Mouse (Mus musculus) adrenal gland, adult (tissue): Measurements from ENCODE around the gene Ift27.
A peak's percentile ranks its signal among the peaks of the same experiment; 100 is the strongest.

Source experiments
- DNase-seq, 2 experiments: peaks; one replicate each; pipeline ENCODE4 v3.0.0; 2022 to 2023; ENCODE audit warnings: low spot score in 1 of 2; ENCODE audit not compliant: inconsistent age in 2 of 2

Ift27 gene

GRCm38 (mm10) chr15:78173972-78174886, at the start of gene Ift27:
Gene Ift27 (minus strand): TSS chr15:78174107.
- DNase-seq, result peak; percentile 99

GRCm38 (mm10) chr15:78215269-78215668, 41.4 kb upstream of the Ift27 start:
- no peak for DNase-seq

- no peak for DNase-seq
Measured at GRCm38 (mm10) chr15:78211367-78211766, 37.5 kb upstream of the Ift27 start.

GRCm38 (mm10) chr15:78210203-78210602, 36.3 kb upstream of the Ift27 start:
- no peak for DNase-seq

- no peak for DNase-seq
Measured at GRCm38 (mm10) chr15:78206312-78206711, 32.4 kb upstream of the Ift27 start, which contains the start of gene Pvalb. Gene Pvalb (minus strand): TSS chr15:78206400.

GRCm38 (mm10) chr15:78205192-78205591, 31.3 kb upstream of the Ift27 start:
- DNase-seq, result peak in 1 of 2 experiments; percentile 57

GRCm38 (mm10) chr15:78204053-78204847, 30.3 kb upstream of the Ift27 start:
- DNase-seq, result peak; percentile 32 to 67

GRCm38 (mm10) chr15:78195096-78195880, 21.4 kb upstream of the Ift27 start:
- no peak for DNase-seq

GRCm38 (mm10) chr15:78194320-78194719, 20.4 kb upstream of the Ift27 start:
- DNase-seq, result no peak

- DNase-seq, result no peak
Measured at GRCm38 (mm10) chr15:78189636-78190035, 15.7 kb upstream of the Ift27 start.

GRCm38 (mm10) chr15:78188546-78188945, 14.6 kb upstream of the Ift27 start:
- DNase-seq, result no peak

- DNase-seq, result peak; percentile 27 to 65
Measured at GRCm38 (mm10) chr15:78186906-78187305, 13.0 kb upstream of the Ift27 start.

GRCm38 (mm10) chr15:78185609-78186008, 11.7 kb upstream of the Ift27 start:
- no peak for DNase-seq

GRCm38 (mm10) chr15:78184855-78185254, 10.9 kb upstream of the Ift27 start:
- peak; percentile 26 to 62 for DNase-seq

GRCm38 (mm10) chr15:78181701-78182405, 7.9 kb upstream of the Ift27 start:
- DNase-seq, result no peak

GRCm38 (mm10) chr15:78179775-78180174, 5.9 kb upstream of the Ift27 start:
- no peak for DNase-seq

GRCm38 (mm10) chr15:78178397-78178796, 4.5 kb upstream of the Ift27 start:
- peak; percentile 87 to 94 for DNase-seq

- DNase-seq, result no peak
Measured at GRCm38 (mm10) chr15:78177257-78177656, 3.4 kb upstream of the Ift27 start.

GRCm38 (mm10) chr15:78174887-78175245, 959 bp upstream of the Ift27 start:
- no peak for DNase-seq
